Mouse (Mus musculus) cortical plate, adult 2 months (tissue): Measurements from ENCODE around the gene Kcnk18.

Source experiments
- CTCF ChIP-seq: fragments of 200-500 bp; IDR thresholded peaks from 2 replicates; pipeline ENCODE4 v1.5.1; 2011; ENCODE audit warnings: mild to moderate bottlenecking, control low read depth, low read length; ENCODE audit not compliant: insufficient read depth; ENCODE audit errors: extremely low read depth
- POLR2A ChIP-seq: fragments of 200-500 bp; IDR thresholded peaks from 2 replicates; pipeline ENCODE4 v1.6.1; 2011; ENCODE audit warnings: mild to moderate bottlenecking, low read length, control low read depth; ENCODE audit not compliant: insufficient read depth; ENCODE audit errors: extremely low read depth

- TF ChIP-seq POLR2A (no peak), CTCF (no peak)
Observed at GRCm38 (mm10) chr19:59169936-59170765, 48.9 kb upstream of the Kcnk18 start, which contains the start of gene Vax1.
